Mouse (Mus musculus) heart, postnatal 4 days (tissue): ENCODE data around the gene Itga9. TPM values are rescaled to one million over a fixed set of nuclear protein-coding genes. Genes with fewer than 3 reads are reported as not detected.

Source experiments
- DNase-seq: peaks from one replicate; pipeline ENCODE4 v3.0.0; 2021
- total RNA-seq, 2 experiments: library from RNA; stranded (reverse); gene quantifications; 2 replicates each; pipeline ENCODE4 v1.2.3; 2021

Gene Itga9
- total RNA-seq, 2 experiments from 2014 or later, result 99.6 to 116 TPM

DNA sequence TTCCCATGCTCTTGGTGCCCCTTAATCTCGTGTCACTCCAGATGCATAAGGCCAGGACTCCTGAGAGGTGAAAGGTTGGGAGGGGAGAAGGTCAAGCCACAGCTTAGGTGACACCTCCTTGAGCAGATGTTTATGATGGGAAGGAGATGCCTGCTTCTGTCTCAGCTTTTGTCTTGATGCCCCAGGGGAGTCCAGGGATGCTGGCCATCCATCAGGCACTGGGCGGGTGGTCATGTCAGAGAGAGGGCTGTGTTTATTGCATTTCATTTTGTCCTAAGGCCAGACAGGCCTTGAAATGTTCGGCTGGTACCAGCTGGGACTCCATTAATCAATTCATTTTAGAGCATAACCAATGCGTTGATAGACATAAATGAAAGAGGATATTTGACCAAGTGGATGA lies 81.8 kb downstream of the Itga9 start:
- DNase-seq, result no peak

- DNase-seq, result no peak
These were observed 82.5 kb downstream of the Itga9 start for GRCm38 (mm10) chr9:118688921-118689451.

GRCm38 (mm10) chr9:118693256-118693655 lies 86.8 kb downstream of the Itga9 start:
- DNase-seq, result peak; percentile 80

GRCm38 (mm10) chr9:118694420-118694825 lies 87.9 kb downstream of the Itga9 start:
- peak; percentile 66 for DNase-seq

- no peak for DNase-seq
These were observed 91.7 kb downstream of the Itga9 start for GRCm38 (mm10) chr9:118698191-118698590.

DNA sequence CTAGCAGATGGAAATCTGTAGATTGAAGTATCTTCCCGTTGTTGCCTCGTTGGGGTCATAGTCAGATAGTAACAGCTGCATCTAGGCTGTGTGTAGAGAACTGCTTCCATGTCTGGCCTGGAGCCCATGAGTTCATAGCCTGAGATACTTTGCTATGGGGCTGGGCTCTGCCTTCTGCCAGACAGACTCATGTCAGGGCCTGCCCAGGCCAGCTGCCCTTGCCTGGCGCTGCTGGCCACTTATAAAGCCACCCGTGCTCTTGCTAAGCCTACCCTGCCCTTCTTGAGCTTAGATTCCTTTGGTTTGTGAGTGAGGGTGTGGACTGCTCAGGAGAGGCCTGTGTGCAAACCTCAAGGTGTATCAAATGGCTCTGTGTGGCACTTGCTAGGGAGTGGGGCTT lies 93.2 kb downstream of the Itga9 start:
- DNase-seq, result peak; percentile 39

DNA sequence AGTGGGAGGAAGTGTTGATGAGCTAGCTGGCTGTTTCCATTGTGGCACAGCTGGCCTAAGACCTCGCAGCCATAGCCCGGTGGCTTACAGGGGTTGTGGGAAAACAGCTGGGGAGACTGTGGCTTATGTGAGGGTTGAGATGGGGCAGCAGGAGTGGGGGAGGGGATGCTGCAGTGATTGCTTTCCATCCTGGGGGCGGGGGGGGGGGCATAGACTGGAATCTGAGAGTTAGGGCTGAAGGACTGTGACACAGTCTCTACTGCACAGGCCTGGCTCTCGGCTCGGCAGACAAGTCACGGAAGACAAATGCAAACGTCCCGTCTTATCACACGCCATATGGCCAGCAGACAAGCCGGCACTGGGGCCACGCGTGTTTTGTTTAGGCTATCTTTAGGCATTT lies 94.4 kb downstream of the Itga9 start:
- DNase-seq, result no peak

DNA sequence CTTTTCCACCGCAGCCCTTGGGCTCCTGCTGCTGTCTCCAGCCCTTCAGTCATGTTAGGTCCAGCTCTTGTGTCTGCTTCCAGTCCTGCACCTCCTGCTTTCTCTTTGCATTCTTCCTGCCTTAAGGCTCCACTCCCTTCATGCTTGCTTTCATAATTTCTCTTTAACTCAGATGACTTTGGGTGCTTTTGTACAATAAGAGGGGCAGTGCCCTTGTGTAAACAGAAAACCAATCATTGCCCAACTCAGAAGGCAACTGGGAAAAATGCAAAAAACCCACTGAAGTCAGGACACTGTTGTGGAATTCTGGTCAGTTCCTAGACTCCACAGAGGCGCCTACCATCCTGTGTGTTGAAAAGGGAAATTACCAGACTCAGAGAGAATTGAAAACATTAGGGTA lies 95.3 kb downstream of the Itga9 start:
- DNase-seq, result no peak

GRCm38 (mm10) chr9:118703146-118703545 lies 96.7 kb downstream of the Itga9 start:
- no peak for DNase-seq

DNA sequence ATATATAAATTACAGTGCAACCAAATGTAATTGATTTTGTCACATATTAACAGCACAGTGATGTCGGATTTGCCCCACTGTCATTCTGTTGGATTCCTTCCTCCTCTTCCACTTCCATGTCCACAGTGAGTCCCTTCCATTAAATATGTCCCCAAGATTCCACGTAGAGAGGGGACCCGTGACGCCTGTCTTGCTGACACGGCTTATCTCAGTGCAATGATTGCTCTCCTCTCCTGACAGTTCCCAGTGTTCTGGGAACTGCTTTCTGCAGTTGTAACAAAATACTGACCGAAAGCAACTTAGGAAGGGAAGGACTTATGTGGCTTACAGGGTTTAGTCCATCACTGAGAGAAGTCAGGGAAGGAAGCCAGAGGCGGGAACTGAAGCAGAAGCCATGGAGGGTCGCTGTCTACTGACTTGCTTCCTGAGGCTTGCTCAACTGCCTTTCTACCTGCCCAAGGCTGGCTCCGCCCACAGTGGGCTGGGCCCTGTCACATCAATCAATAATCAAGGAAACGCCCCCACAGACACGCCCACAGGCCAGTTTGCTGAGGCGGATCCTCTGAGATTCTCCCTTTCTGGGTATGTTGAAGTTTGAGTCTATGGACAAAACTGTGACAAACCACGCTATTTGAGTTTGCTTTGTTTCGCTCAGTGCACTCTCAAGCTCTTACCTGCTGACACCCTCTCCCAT lies 99.0 kb downstream of the Itga9 start:
- no peak for DNase-seq

DNA sequence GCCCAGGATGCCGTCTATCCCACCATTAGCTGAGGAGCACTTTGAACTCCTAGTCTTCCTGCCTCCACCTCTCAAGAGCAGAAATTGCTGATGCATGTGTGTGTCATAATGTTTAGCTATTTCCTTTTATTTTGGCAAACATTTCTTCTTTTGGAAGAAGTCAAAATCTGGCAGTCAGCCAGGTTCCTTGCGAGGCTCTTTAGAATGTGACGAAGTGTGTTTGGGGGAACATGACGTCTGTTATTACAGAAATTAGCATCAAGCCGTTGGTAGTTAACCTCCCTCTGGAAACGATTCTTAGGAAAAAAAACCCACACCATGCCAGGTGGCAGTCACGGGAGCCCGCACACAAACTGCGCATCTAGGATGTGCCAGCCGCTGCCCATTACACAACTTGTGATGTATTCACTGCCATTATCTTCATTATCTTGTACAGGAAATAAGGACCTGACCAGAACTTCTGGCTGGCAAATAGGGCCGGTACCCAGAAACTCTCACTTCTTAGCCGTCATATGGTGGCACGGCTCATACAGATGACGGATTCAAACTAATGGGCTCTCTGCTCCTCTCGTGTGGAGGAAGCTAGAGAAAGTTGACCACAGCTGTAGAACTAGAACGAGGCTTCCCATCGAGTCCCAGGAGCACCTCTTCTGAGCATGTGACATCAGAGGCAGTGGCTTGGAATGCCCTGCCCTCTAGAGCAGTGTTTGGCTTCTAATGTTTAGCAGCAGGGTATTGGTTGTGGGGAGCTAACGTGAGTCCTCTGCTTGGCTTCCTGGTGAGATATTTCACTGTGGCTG lies 99.9 kb downstream of the Itga9 start:
- DNase-seq, result peak; percentile 50

GRCm38 (mm10) chr9:118710625-118711024 lies 104.1 kb downstream of the Itga9 start:
- no peak for DNase-seq

DNA sequence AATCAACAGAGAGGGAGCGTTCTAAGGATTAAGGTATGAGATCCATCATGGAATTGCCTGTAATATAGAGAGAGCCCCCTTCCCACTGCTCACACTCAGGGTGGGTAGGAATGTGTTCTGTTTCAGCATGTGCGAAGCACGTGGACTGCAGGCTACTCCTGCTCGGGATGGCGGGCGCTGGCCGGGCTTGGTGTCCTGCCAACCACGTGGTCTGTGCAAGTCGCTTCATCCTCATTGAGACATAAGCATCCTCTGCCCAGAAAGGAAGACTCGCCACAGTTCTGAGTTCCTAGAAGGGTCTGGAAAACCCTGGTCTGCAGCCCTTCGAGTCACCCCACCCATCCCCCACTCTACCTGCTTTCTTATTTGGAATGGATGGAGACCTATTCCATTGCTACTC lies 105.3 kb downstream of the Itga9 start:
- DNase-seq, result no peak

DNA sequence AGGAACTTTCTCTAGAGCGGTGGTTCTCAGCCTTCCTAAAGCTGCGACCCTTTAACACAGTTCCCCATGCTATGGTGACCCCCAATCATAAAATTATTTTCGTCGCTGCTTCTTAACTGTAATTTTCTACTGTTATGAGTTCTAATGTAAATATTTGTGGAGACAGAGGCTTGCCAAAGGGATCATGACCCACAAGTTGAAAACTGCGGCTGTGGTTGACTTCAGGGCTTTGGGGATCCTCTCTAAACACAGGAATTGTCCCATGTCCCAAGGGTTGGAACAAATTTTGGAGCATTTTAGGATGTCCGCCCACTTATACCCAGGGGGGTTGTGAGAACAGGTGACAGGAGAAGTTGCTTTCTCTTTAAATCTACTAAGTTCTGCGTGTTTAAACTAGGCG lies 107.0 kb downstream of the Itga9 start:
- DNase-seq, result no peak

DNA sequence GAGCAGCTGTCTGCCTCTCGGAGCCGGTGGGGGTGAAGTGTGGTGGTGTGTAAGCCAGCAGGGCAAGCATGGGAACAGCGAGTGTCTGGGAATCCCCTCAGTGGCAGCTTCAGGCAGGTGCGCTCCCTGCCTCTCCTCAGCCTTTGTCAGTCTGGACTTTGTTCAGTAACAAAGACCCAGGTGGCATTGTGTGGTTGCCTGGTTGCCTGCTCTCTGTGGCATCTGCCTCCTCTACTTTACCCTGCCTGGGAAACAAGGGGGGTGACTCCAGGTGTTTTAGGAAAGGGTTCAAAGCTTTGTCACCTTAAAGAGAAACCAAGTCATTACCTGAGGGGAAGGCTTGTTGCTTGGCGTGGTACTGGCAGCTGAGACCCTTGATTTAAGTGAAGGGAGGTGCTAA lies 108.0 kb downstream of the Itga9 start:
- DNase-seq, result no peak

DNA sequence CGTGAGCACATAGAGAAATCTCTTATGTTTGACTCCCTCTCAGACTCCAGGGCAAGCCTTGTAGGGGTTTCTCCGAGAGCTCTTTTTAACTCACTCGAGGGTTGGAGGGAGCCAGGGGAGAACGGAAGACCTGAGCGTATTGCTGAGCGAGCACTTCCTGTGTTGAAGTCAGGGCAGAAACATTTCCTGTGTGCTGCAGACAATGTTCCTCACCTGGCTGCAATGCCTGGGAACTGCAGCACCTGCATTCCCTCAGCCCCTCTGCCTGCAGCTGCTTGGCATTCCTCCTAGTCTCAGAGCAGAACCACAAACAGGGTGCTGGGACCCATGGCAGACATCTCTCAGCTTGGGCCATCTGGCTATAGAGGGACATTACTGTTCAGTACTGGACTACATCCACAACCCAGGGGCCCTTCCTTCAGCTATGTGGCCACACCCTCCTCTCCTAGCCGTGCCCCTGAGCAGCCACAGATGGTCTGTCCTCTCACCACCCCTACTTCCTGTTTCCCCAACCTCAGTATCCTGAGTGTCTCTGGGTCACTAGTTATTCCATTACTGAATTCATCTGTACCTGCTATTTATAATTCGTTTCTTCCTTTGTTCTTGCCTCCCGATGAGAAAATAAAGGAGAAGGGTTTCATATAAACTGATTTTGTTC lies 109.6 kb downstream of the Itga9 start:
- DNase-seq, result no peak

GRCm38 (mm10) chr9:118717436-118717835 lies 110.9 kb downstream of the Itga9 start:
- DNase-seq, result no peak

GRCm38 (mm10) chr9:118718511-118718910 lies 112.0 kb downstream of the Itga9 start:
- no peak for DNase-seq

- DNase-seq, result no peak
These were observed 114.6 kb downstream of the Itga9 start for GRCm38 (mm10) chr9:118721056-118721455.

- DNase-seq, result no peak
These were observed 116.4 kb downstream of the Itga9 start for GRCm38 (mm10) chr9:118722789-118723325.

DNA sequence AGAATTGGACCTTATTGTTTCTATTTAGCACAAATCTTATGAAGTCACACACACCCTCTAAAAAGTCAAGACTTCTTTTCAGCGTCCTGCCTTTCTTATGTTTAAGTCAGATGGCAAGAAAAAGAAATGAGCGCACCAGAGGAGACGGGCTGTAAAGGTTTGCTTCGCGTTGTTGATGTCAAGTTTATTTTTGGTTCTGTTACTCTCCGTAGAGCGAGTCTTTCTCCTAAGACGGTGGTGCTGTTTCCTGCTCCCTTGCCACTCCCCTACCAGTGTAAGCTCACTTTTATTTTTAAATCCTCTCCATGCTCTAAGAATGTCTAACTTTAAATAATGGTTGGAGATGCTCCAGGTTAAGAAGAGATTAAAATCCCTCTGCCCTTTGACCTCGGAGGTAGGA lies 118.6 kb downstream of the Itga9 start:
- no peak for DNase-seq

DNA sequence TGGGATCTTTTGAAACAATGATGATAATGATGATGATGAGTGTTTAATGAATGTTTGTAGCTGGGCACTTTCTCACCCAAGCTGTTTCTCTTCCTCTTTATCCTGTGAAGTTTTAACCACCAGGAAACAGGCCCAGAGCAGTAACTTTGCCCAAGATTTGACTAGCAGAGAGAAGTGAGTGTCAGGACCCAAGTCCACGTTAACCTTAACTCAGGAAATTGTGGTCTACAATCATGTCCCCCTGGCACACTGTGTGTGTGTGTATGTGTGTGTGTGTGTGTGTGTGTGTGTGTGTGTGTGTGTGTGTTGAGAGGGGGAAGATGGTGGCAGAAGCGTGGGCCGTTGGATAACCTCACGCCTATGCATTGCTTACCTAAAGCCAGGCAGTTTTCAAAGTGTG lies 120.1 kb downstream of the Itga9 start:
- DNase-seq, result no peak

- DNase-seq, result no peak
These were observed 121.8 kb downstream of the Itga9 start for GRCm38 (mm10) chr9:118728296-118728695.
